Mouse (Mus musculus): ENCODE results near the gene Rnase1.
A peak's percentile ranks its signal among the peaks of the same experiment; 100 is the strongest.

Gene Rnase1

DNA sequence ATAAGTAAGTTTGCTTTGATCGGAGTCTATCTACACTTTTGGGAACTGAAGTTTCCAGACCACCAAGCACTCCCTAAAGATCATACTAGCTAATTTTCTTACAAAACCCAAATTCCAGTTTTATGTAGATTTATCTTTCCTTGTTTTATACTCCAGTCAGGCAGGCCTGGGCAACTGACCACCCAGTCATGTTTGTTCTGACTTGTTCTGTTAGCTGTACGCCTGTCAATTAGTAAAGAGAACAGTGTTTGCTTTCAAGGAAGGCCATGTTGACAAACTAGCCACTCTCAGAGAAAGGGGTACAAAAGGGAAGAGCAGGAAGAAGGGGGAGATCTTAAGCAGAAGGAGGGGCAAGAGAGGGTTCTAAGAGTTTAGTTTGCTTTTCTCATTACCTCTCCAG is 42.2 kb downstream of the Rnase1 start:
- no peak for TF ChIP-seq GATA4 (IDR thresholded peaks at IDR 0.05; ENCODE audit: insufficient replicate concordance, low read length)

DNA sequence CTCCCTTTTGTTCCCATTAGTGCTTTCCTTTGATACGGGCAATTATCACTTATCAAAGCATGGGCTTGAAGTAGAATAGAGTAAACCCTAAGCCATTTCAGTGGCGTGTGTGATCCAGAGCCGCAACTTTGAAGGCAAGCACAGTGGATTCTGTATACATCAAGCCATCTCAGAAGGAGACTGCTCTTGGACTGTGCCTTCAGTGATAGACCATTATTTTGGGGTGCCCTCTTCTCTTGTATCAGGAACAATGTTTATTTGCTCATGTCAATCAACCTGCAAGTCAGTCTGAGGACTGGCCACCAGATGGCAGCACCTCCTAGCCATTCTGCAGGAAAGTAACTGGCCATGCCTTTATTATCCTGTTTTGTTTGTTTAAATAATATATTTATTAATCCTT is 43.4 kb downstream of the Rnase1 start:
- no peak for TF ChIP-seq GATA4 (IDR thresholded peaks at IDR 0.05; ENCODE audit: insufficient replicate concordance, low read length)

DNA sequence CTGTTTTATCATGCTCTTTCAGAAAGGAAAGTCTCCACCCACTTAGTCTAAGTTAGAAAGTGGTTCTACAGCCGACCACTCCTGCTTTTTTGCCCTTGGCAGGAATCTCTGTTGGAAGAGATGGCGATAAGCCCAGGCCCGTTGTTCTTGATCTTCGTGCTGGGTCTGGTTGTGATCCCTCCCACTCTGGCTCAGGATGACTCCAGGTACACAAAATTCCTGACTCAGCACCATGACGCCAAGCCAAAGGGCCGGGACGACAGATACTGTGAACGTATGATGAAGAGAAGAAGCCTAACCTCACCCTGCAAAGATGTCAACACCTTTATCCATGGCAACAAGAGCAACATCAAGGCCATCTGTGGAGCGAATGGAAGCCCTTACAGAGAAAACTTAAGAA is 45.3 kb downstream of the Rnase1 start:
- TF ChIP-seq GATA4 (IDR thresholded peaks at IDR 0.05; ENCODE audit: insufficient replicate concordance, low read length) = no peak

DNA sequence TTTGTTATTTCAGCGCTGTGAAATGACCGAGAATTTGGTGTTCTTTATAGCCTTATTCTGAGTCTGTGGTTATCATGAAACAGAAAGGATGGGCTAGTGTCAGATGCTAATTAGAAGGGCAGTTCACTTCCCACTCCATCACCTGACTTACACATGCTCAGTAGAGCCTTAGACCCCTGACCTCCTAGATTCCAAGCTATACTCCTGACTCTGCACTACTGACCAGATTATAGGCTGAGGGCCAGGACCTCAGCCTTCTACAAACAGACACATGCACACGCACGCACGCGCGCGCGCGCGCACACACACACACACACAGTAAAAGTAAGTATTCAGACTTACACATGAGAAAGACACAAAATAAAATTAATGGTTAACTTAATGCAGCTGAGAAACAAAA is 47.7 kb downstream of the Rnase1 start:
- TF ChIP-seq GATA4 (IDR thresholded peaks at IDR 0.05; ENCODE audit: insufficient replicate concordance, low read length) = no peak

DNA sequence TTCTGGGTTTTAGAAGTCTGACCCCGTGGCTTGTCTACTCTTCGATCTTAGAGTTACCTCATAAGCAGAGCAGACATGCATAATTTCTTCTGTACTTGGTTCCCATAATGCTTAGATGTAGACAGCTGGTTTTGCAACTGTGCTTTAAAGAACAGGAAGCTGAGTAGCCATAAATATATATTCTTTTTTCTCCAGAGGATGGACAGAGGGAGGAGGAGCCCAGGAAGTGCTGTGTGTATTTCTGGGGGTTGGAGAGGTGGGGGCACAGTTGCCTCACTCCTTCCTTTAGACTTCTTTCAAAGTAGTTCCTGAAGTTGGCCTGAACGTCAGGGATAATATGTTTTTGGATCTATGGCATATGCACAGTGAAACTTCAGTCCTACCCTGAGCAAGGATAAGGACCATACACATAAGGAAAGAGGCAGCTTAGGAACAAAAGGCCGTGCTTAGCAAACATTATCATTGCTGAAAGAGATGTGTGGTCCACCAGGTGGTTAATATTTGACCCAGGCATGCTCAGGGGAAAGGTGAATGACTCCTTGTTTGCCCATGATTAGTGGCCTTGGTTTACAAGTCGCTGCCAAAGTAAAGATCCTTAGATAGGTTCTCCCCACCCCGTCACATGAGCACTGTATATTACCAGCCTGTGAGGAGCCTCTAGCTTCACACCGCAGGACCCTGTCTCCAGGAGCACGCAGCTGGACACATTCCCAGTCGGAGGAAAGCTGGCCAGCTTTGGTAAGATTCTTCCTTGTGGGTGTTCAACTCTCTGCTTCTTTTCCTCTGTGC is 50.7 kb downstream of the Rnase1 start:
- TF ChIP-seq GATA4 (IDR thresholded peaks at IDR 0.05; ENCODE audit: insufficient replicate concordance, low read length) = peak; percentile 64; the same call in 1 of the 2 replicates

Measured in liver, adult (tissue).